Mouse (Mus musculus): ENCODE measurements around the gene Dennd6b. TPM values are rescaled to one million over a fixed set of nuclear protein-coding genes. Genes with fewer than 3 reads are reported as not detected.

Dennd6b gene
- total and polyA plus RNA-seq, 3 experiments = 4.1 to 9.1 (median 9.0) TPM

GRCm38 (mm10) chr15:89144965-89145364 lies 51.3 kb downstream of the Dennd6b start:
- no peak for DNase-seq (ENCODE audit: extremely low read depth)
- Histone ChIP-seq H3K79me2 (replicated peaks; ENCODE audit: control insufficient read depth, extremely low read depth, insufficient read depth, poor library complexity, severe bottlenecking) (no peaks in the 10 kb centered on the region), H3K4me2 (ENCODE audit: insufficient read depth, low read depth, poor library complexity, severe bottlenecking) (no peak overlapping the region), H3K27me3 (replicated peaks) (peaks cover 34% of the 10 kb centered on the region), H3K9me3 (replicated peaks; ENCODE audit: low read length) (no peaks in the 10 kb centered on the region), H3K4me3 (replicated peaks in 1 of 3; ENCODE audit: low read depth in 2 of 3, low read length in 2 of 3, poor library complexity in 1 of 3) (no peak overlapping the region), H3K4me1 (ENCODE audit: control insufficient read depth in 1 of 2, insufficient read depth in 2 of 2) (peaks cover 10 to 27% of the 10 kb centered on the region in 2 experiments), H3K27ac (ENCODE audit: insufficient read depth, low read depth) (no peak overlapping the region), H3K36me3 (replicated peaks in 1 of 2; ENCODE audit: control insufficient read depth in 1 of 2, insufficient read depth in 1 of 2, low read length in 1 of 2) (peaks cover 7 to 27% of the 10 kb centered on the region in 2 experiments), H3K9ac (ENCODE audit: insufficient read depth, low read depth) (no peak overlapping the region)
- in situ Hi-C loops (cut with MboI; ENCODE audit: low pct_ligation_motif_present, low pct_unique_long_range_greater_than_20kb, low sequenced_read_pairs) = no loop called here
- dilution Hi-C loops (cut with MboI; ENCODE audit: extremely low pct_ligation_motif_present, extremely low pct_unique_long_range_greater_than_20kb, low sequenced_read_pairs) = no loop called here
- TF ChIP-seq ZMIZ1 (IDR thresholded peaks at IDR 0.05; ENCODE audit: low read depth, low read length) = no peak
- TF ChIP-seq MYC (IDR thresholded peaks at IDR 0.05; ENCODE audit: low read depth, low read length) = no peak
- no peak for TF ChIP-seq UBTF (IDR thresholded peaks at IDR 0.05; ENCODE audit: low read depth, low read length)
- TF ChIP-seq MAX (IDR thresholded peaks at IDR 0.05; ENCODE audit: low read length) = no peak
- no peak for TF ChIP-seq CHD1 (IDR thresholded peaks at IDR 0.05; ENCODE audit: low read depth, low read length)
- TF ChIP-seq CHD2 (IDR thresholded peaks at IDR 0.05; ENCODE audit: low read length) = no peak
- no peak for TF ChIP-seq ZKSCAN1 (IDR thresholded peaks at IDR 0.05; ENCODE audit: borderline replicate concordance, low read depth, low read length)
- no peak for TF ChIP-seq ZC3H11A (IDR thresholded peaks at IDR 0.05; ENCODE audit: low read depth, low read length)
- no peak for TF ChIP-seq TBP (conservative IDR thresholded peaks at IDR 0.05; ENCODE audit: low read depth, low read length)
- no peak for TF ChIP-seq EP300 (IDR thresholded peaks at IDR 0.05; ENCODE audit: low read length)

- H3K9me3 ChIP-seq (replicated peaks; ENCODE audit: low read length) = no peaks in the 10 kb centered on the region
- TF ChIP-seq MAZ (IDR thresholded peaks at IDR 0.05; ENCODE audit: low read depth, low read length) = no peak
- TF ChIP-seq E2F4 (IDR thresholded peaks at IDR 0.05; ENCODE audit: insufficient replicate concordance, low read depth, low read length) = no peak
- TF ChIP-seq JUND (conservative IDR thresholded peaks at IDR 0.05; ENCODE audit: low read depth, low read length) = no peak
- TF ChIP-seq ZNF384 (IDR thresholded peaks at IDR 0.05; ENCODE audit: low read depth, low read length) = no peak
- no peak for TF ChIP-seq BHLHE40 (IDR thresholded peaks at IDR 0.05; ENCODE audit: low read depth, low read length)
- no peak for TF ChIP-seq CHD1 (IDR thresholded peaks at IDR 0.05; ENCODE audit: low read depth, low read length)
- in situ Hi-C loops (cut with MboI; ENCODE audit: low pct_ligation_motif_present, low pct_unique_long_range_greater_than_20kb, low sequenced_read_pairs) (no loop called here), dilution Hi-C loops (cut with MboI; ENCODE audit: extremely low pct_ligation_motif_present, extremely low pct_unique_long_range_greater_than_20kb, low sequenced_read_pairs) (no loop called here)
- no peaks in the 10 kb centered on the region for H3K79me2 ChIP-seq (replicated peaks; ENCODE audit: control insufficient read depth, extremely low read depth, insufficient read depth, poor library complexity, severe bottlenecking)
- H3K4me1 ChIP-seq (ENCODE audit: control insufficient read depth in 1 of 2, insufficient read depth in 2 of 2) = peaks cover 4 to 15% of the 10 kb centered on the region in 2 experiments
- H3K9ac ChIP-seq (ENCODE audit: insufficient read depth, low read depth) = no peak overlapping the region
- DNase-seq (ENCODE audit: extremely low read depth) = no peak
- no peak overlapping the region for H3K27ac ChIP-seq (ENCODE audit: insufficient read depth, low read depth)
- no peak overlapping the region for H3K4me3 ChIP-seq (replicated peaks in 1 of 3; ENCODE audit: low read depth in 2 of 3, low read length in 2 of 3, poor library complexity in 1 of 3)
- H3K36me3 ChIP-seq (replicated peaks in 1 of 2; ENCODE audit: control insufficient read depth in 1 of 2, insufficient read depth in 1 of 2, low read length in 1 of 2) = peaks cover 7 to 27% of the 10 kb centered on the region in 2 experiments
- H3K4me2 ChIP-seq (ENCODE audit: insufficient read depth, low read depth, poor library complexity, severe bottlenecking) = no peak overlapping the region
- peaks cover 39% of the 10 kb centered on the region for H3K27me3 ChIP-seq (replicated peaks)
Observed at GRCm38 (mm10) chr15:89143134-89143533, 53.2 kb downstream of the Dennd6b start.

Measured in CH12.LX (cell line).